Mouse (Mus musculus) CH12.LX (cell line): Measurements from ENCODE around the gene Hlcs.

Experiments
- CTCF ChIP-seq, 2 experiments: IDR thresholded peaks in 1 of 2; conservative IDR thresholded peaks in 1 of 2; 2 replicates each; pipeline ENCODE4 v1.5.1; 2011 to 2012; ENCODE audit warnings: low read depth in 2 of 2, low read length in 2 of 2, improper control_type of control experiment in 1 of 2, inconsistent platforms in 1 of 2, mild to moderate bottlenecking in 1 of 2, moderate library complexity in 1 of 2
- ZC3H11A ChIP-seq: IDR thresholded peaks from 2 replicates; pipeline ENCODE4 v1.6.1; 2012; ENCODE audit warnings: low read depth, mild to moderate bottlenecking, inconsistent platforms, low read length, improper control_type of control experiment
- ZMIZ1 ChIP-seq: IDR thresholded peaks from 2 replicates; pipeline ENCODE4 v1.6.1; 2012; ENCODE audit warnings: low read depth, mild to moderate bottlenecking, inconsistent platforms, low read length, improper control_type of control experiment

GRCm38 (mm10) chr16:94251756-94252155 lies 61.6 kb downstream of the Hlcs start:
- TF ChIP-seq ZC3H11A (no peak), ZMIZ1 (no peak), CTCF (conservative IDR thresholded peaks at IDR 0.05 in 1 of 2, IDR thresholded peaks at IDR 0.05 in 1 of 2; ENCODE audit: low read depth in 2 of 2, low read length in 2 of 2) (no peak)
